Mouse (Mus musculus) adipocyte (in vitro differentiated cells): ENCODE data around the gene Mea1.

Source experiments
- DNase-seq: peaks from one replicate; pipeline ENCODE4 v3.0.0-alpha.2; 2016; ENCODE audit warnings: low spot score

Mea1 gene

DNA sequence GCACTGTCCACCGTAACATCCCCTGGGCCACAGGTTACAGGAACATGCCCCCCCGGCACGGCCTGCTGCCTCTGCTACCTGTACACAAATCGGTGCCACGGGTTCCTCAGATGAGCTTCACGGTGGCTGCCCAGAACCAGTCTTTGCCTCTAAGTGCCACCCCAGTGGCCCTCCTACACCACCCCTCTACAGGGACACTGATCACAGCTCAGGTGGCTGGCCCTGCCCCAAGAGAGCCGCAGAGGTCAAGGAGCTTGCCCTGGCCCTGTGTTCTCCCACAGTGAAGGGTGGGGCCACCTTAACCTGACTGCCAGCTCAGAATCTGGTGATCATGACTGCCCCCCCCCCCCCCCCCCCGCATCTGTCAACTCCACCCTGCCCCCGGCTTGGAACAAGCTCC lies at the start of gene Mea1:
Gene Mea1, plus strand, starts transcription at position 378 of the 400 bp plus-strand sequence.
- no peak for DNase-seq

GRCm38 (mm10) chr17:46629685-46630441 lies 48.7 kb upstream of the Mea1 start:
- DNase-seq: peak; percentile 66

GRCm38 (mm10) chr17:46636831-46637523 lies 41.6 kb upstream of the Mea1 start:
- peak; percentile 81 for DNase-seq

- no peak for DNase-seq
These were observed 38.7 kb upstream of the Mea1 start for GRCm38 (mm10) chr17:46639929-46640328.

DNA sequence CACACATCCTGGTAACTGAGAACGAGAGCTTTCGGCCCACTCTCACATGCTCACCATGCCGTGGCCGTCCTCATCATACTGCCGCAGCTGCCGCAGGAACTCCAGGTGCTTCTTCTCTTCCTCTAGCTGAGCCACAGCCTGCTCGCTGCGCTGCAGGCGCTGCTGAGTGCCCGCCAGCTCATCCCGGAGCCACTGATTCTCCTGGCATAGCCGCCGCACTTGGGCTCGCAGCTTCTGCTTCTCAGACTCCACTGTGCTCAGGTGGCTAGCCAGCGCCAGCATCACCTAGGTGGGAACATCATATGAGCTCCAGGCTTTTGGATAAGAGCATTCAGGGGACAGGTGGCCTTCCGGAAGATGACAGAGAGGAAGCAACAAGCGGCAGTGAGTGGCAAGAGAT lies 36.5 kb upstream of the Mea1 start:
- no peak for DNase-seq

GRCm38 (mm10) chr17:46644152-46644805 lies 34.3 kb upstream of the Mea1 start:
- DNase-seq: no peak

- peak; percentile 71 for DNase-seq
These were observed 33.6 kb upstream of the Mea1 start for GRCm38 (mm10) chr17:46644916-46645475.

DNA sequence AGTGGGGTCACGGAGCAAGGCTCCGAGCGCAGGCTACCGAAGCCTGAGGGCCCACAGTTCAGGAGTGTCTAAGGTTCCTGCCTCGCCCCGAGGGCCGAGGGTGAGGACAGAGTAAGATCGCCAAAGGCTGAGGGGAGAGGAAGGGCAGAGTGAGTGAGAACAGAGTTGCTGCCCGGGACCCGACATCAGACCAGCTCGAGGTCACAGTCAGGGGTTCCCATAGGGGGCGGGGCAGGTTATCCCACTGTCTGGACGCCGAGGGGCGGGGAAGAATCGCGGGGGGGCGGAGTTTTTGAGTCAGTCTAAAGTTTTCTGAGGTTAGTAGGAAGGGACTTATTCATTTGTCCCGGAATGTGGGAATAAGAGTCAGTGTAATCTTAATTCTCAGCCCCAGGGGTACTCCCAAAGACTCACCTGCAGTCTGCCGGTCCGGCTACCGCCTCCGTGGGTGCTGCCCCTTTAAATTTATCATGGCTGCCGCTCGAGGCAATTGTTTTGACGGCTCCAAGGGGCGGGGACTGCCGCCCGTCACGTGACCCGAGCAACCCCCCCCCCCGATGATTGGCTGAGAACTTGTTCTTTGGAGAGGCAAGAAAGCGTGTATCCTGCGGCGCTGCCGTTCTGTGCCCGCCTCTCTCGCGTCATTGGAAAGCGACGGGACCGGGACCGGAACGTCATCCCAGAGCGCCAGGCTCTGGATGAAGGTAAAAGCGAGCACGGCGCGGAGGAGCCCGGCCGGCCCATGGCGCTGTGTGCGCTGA lies 32.9 kb upstream of the Mea1 start, which contains the start of the genes Klc4 and Mrpl2:
Gene Klc4, minus strand, starts transcription at position 462 of the 761 bp plus-strand sequence.
Gene Mrpl2, plus strand, starts transcription at position 669 of the 761 bp plus-strand sequence.
- DNase-seq: peak; percentile 98

DNA sequence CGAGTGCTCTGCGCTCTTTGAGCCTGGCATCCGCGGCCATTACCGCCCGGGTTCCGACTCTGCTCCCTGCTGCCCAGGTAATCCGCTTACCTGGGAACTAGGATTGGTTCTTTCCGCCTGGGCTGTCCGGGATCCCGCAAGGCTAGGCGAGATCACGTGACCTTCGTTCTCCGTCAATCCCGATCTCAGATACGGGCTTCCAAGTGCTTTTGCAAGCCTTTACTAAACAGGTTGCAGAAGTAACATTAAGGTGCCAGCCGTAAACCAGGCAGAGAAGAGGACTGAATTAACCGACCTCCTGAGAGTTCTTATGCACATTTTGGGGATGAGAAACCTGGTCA lies 32.3 kb upstream of the Mea1 start:
- no peak for DNase-seq

GRCm38 (mm10) chr17:46647279-46647678 lies 31.3 kb upstream of the Mea1 start:
- no peak for DNase-seq

DNA sequence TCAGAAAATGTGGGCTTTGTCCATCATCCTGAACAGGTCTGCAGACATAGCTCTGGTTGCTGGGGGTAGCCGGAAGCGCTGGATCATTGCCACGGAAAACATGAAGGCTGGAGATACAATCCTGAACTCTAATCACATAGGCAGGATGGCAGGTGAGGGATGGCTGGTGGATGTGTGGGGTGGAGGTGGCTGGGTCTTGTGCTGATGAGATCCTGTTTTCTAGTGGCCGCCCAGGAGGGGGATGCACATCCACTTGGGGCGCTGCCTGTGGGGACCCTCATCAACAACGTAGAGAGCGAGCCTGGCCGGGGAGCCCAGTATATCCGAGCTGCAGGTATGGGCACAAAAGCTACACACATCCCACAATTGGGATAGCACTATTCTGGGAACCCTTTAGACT lies 30.2 kb upstream of the Mea1 start:
- DNase-seq: no peak

DNA sequence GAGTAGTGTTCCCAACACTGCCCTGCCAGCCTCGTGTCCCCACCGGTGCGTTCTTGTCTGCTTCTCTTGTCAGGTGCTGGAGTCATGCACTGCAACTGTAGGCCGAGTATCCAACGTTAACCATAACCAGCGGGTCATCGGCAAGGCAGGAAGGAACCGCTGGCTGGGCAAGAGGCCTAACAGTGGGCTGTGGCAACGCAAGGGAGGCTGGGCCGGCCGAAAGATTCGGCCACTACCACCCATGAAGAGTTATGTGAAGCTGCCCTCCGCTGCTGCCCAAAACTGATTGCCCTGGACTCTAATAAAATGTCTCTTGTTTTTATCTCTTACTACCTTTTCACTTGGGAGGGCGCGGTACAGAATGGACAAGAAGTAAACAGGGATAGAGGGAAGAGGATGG lies 28.8 kb upstream of the Mea1 start:
- DNase-seq: no peak

GRCm38 (mm10) chr17:46650232-46651031 lies 28.2 kb upstream of the Mea1 start, which contains the start of gene Cul7:
TSS of gene Cul7 (plus strand) at chr17:46650337.
- DNase-seq: peak; percentile 89

DNA sequence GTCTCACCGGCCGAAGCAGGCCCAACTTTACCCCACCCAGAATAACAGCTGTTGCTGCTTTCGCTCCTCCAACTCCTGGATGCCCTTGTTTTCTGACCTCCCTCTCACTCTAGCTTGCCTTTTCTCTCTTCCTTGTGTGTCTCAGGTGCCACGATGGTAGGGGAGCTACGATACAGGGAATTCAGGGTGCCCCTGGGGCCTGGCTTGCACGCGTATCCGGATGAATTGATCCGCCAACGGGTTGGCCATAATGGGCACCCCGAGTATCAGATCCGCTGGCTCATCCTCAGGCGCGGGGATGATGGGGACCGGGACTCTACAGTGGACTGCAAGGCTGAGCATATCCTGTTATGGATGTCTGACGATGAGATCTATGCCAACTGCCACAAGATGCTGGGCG lies 27.3 kb upstream of the Mea1 start:
- DNase-seq: peak; percentile 43

DNA sequence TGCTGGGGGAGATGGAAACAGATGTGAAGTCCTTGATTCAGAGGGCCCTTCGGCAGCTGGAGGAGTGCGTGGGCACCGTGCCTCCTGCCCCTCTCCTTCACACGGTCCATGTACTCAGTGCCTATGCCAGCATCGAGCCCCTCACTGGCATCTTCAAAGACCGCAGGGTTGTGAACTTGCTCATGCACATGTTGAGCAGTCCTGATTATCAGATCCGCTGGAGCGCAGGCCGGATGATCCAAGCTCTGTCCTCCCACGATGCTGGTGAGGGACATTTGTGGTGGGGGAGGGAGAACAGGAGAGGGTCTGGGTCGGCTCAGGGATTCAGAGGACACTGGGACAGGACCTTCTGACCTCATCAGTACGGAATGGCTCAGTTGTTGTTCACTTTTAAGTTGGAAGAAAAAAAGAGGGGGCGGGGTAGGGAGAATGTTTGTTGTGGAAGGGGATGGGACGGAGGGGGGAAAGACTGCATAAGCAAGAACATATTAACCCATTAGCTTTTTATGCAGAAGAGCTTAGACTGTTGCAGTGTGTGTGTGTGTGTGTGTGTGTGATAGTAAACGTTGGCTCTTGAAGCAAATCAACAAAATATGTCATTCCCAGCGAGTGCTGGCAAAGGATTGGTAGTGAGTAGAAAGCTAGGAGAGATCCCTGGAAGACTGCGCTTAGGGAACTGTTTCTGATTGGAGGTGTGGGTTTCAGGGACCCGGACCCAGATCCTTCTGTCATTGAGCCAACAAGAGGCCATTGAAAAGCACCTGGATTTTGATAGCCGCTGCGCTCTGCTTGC lies 26.6 kb upstream of the Mea1 start:
- no peak for DNase-seq

- DNase-seq: no peak
These were observed 22.5 kb upstream of the Mea1 start for GRCm38 (mm10) chr17:46656054-46656453.

- no peak for DNase-seq
These were observed 17.2 kb upstream of the Mea1 start for GRCm38 (mm10) chr17:46661351-46661750.

- no peak for DNase-seq
These were observed 16.6 kb upstream of the Mea1 start for GRCm38 (mm10) chr17:46661981-46662380.

GRCm38 (mm10) chr17:46662730-46663129 lies 15.9 kb upstream of the Mea1 start:
- peak; percentile 66 for DNase-seq

- no peak for DNase-seq
These were observed 10.9 kb upstream of the Mea1 start for GRCm38 (mm10) chr17:46667712-46668111.
